Mouse (Mus musculus) heart, embryonic 10.5 days (tissue): Measurements from ENCODE around the gene Cct4. TPM values are rescaled to one million over a fixed set of nuclear protein-coding genes. Genes with fewer than 3 reads are reported as not detected.
A peak's percentile ranks its signal among the peaks of the same experiment; 100 is the strongest.

Experiments used
- DNase-seq: peaks from one replicate; pipeline ENCODE4 v3.0.0-alpha.2; 2017; ENCODE audit warnings: low spot score
- H3K27ac ChIP-seq: fragments of 300-500 bp; sonication (generic); 2 replicates; pipeline ENCODE4 v1.5.1; 2016; ENCODE audit warnings: mild to moderate bottlenecking
- H3K27me3 ChIP-seq: fragments of 300-500 bp; sonication (generic); 2 replicates; pipeline ENCODE4 v1.6.1; 2016; ENCODE audit warnings: mild to moderate bottlenecking; ENCODE audit not compliant: poor library complexity, insufficient read depth, severe bottlenecking
- H3K36me3 ChIP-seq: fragments of 300-500 bp; sonication (generic); 2 replicates; pipeline ENCODE4 v1.6.1; 2016; ENCODE audit warnings: mild to moderate bottlenecking, moderate library complexity
- H3K4me1 ChIP-seq: fragments of 300-500 bp; sonication (generic); 2 replicates; pipeline ENCODE4 v1.6.1; 2016; ENCODE audit warnings: mild to moderate bottlenecking
- H3K4me3 ChIP-seq: fragments of 300-500 bp; sonication (generic); 2 replicates; pipeline ENCODE4 v1.5.1; 2016; ENCODE audit warnings: mild to moderate bottlenecking, moderate library complexity
- H3K9me3 ChIP-seq: fragments of 300-500 bp; sonication (generic); 2 replicates; pipeline ENCODE4 v1.6.1; 2016; ENCODE audit warnings: mild to moderate bottlenecking, moderate library complexity
- WGBS: fragments of 180-500 bp; shearing (Covaris S2); methylation state at CpG from one replicate; pipeline ENCODE4 v1.1.7; 2016; 5-methylcytosine and 5-hydroxymethylcytosine counted together
- polyA plus RNA-seq: library from polyadenylated mRNA; unstranded; fragments of >200 nt; fragmentation: Nextera tagmentation; extraction: Ambion mirVana; gene quantifications from 2 replicates; pipeline ENCODE4 v1.2.1, GENCODE M21; 2016

The Cct4 gene
- polyA plus RNA-seq, result 292 and 340 TPM in 2 replicates

GRCm38 (mm10) chr11:22990393-22991126 is at the start of gene Cct4:
Cct4 (plus strand) TSS chr11:22990519.
- under 1% methylated on average over 66 of the region's 66 CpGs for WGBS
- peak; percentile 98 for DNase-seq
- H3K4me3 ChIP-seq, result peak within 1 kb of the TSS; percentile 98

DNA sequence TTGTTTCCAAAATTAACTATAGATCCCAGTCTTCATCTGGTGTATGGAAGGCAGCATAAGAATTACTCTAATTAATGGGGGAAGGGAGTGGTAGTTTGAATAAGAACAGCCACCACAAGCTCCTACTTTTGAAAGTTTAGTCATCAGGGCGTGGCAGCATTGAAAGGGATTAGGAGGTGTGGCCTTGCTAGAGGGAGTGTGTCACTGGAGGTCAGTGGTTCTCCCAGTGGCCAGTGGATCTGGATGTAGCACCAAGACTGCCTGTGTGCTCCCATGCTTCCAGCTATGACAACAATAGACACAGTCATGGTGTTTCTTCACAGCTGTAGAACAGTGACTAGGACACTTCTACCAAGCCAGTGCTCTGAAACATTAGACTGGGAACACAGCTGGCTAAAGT is 41.2 kb upstream of the Cct4 start:
- no peaks in the 10 kb centered on the region for H3K9me3 ChIP-seq
- H3K27ac ChIP-seq, result no peak overlapping the region
- H3K27me3 ChIP-seq, result no peaks in the 10 kb centered on the region
- peak; percentile 60 for DNase-seq
- H3K4me1 ChIP-seq, result no peaks in the 10 kb centered on the region
- no peaks in the 10 kb centered on the region; the same call in 1 of the 2 replicates for H3K36me3 ChIP-seq
- WGBS, result 82% methylated on average over 1 of the region's 1 CpGs
- no peak overlapping the region for H3K4me3 ChIP-seq

More at GRCm38 (mm10) chr11:22990393-22991126, at the start of gene Cct4:
- peaks cover 10% of the 10 kb centered on the region for H3K4me1 ChIP-seq
- H3K36me3 ChIP-seq, result peaks cover 25% of the 10 kb centered on the region
- no peaks in the 10 kb centered on the region for H3K27me3 ChIP-seq
- no peaks in the 10 kb centered on the region for H3K9me3 ChIP-seq
- H3K27ac ChIP-seq, result peak within 1 kb of the TSS; percentile 99

GRCm38 (mm10) chr11:22950131-22950530 is 40.2 kb upstream of the Cct4 start:
- peak; percentile 43 for DNase-seq
- Histone ChIP-seq H3K9me3 (no peaks in the 10 kb centered on the region), H3K36me3 (no peaks in the 10 kb centered on the region; the same call in 1 of the 2 replicates), H3K27me3 (no peaks in the 10 kb centered on the region), H3K4me1 (no peaks in the 10 kb centered on the region), H3K4me3 (no peak overlapping the region), H3K27ac (no peak overlapping the region)
- 81% methylated on average over 6 of the region's 6 CpGs for WGBS

GRCm38 (mm10) chr11:22952668-22953067 is 37.7 kb upstream of the Cct4 start:
- H3K9me3 ChIP-seq, result no peaks in the 10 kb centered on the region
- H3K4me3 ChIP-seq, result no peak overlapping the region
- 85% methylated on average over 7 of the region's 7 CpGs for WGBS
- peak; percentile 16 for DNase-seq
- no peak overlapping the region for H3K27ac ChIP-seq
- no peaks in the 10 kb centered on the region for H3K27me3 ChIP-seq
- no peaks in the 10 kb centered on the region for H3K4me1 ChIP-seq
- peaks cover 11% of the 10 kb centered on the region; the same call in 1 of the 2 replicates for H3K36me3 ChIP-seq

- no peaks in the 10 kb centered on the region for H3K9me3 ChIP-seq
- H3K27me3 ChIP-seq, result no peaks in the 10 kb centered on the region
- peaks cover 11% of the 10 kb centered on the region; the same call in 1 of the 2 replicates for H3K36me3 ChIP-seq
- DNase-seq, result peak; percentile 17
- H3K4me1 ChIP-seq, result no peaks in the 10 kb centered on the region
- WGBS, result 89% methylated on average over 6 of the region's 6 CpGs
- H3K27ac ChIP-seq, result no peak overlapping the region
- H3K4me3 ChIP-seq, result no peak overlapping the region
These were observed 34.0 kb upstream of the Cct4 start for GRCm38 (mm10) chr11:22956346-22956745.

GRCm38 (mm10) chr11:22956830-22957229 is 33.5 kb upstream of the Cct4 start:
- Histone ChIP-seq H3K36me3 (peaks cover 11% of the 10 kb centered on the region; the same call in 1 of the 2 replicates), H3K4me1 (no peaks in the 10 kb centered on the region), H3K4me3 (no peak overlapping the region), H3K9me3 (no peaks in the 10 kb centered on the region), H3K27me3 (no peaks in the 10 kb centered on the region), H3K27ac (no peak overlapping the region)
- WGBS, result 64% methylated on average over 4 of the region's 4 CpGs
- DNase-seq, result peak; percentile 74

GRCm38 (mm10) chr11:22957791-22958374 is 32.4 kb upstream of the Cct4 start:
- Histone ChIP-seq H3K4me1 (no peaks in the 10 kb centered on the region), H3K27me3 (no peaks in the 10 kb centered on the region), H3K36me3 (peaks cover 11% of the 10 kb centered on the region; the same call in 1 of the 2 replicates), H3K4me3 (no peak overlapping the region), H3K27ac (no peak overlapping the region), H3K9me3 (no peaks in the 10 kb centered on the region)
- WGBS, result 92% methylated on average over 4 of the region's 4 CpGs
- DNase-seq, result peak; percentile 54

DNA sequence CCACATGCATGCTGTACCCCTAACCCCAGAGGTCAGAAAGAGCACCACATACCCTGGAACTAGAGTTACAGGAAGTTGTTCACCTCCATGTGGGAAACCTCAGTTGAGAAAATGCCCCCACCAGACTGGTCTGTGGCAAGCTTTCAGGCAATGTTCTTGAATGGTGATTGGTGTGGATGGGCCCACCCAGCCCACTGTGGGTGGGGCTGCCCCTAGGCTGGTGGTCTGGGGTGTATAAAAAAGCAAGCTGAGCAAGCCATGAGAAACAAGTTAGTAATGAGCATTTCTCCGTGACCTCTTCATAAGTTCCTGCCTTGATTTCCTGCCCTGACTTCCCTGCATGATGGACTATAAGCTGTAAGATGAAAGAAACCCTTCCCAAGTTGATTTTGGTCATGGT is 28.2 kb upstream of the Cct4 start:
- Histone ChIP-seq H3K36me3 (peaks cover 11% of the 10 kb centered on the region), H3K9me3 (no peaks in the 10 kb centered on the region), H3K27ac (no peak overlapping the region), H3K4me1 (no peaks in the 10 kb centered on the region), H3K27me3 (no peaks in the 10 kb centered on the region), H3K4me3 (no peak overlapping the region)
- no peak for DNase-seq
- 96% methylated on average over 1 of the region's 1 CpGs for WGBS

GRCm38 (mm10) chr11:22964401-22964800 is 25.9 kb upstream of the Cct4 start:
- Histone ChIP-seq H3K27ac (no peak overlapping the region), H3K9me3 (no peaks in the 10 kb centered on the region), H3K27me3 (no peaks in the 10 kb centered on the region), H3K4me3 (no peak overlapping the region), H3K36me3 (peaks cover 24% of the 10 kb centered on the region), H3K4me1 (no peaks in the 10 kb centered on the region)
- no peak for DNase-seq
- 76% methylated on average over 4 of the region's 4 CpGs for WGBS

DNA sequence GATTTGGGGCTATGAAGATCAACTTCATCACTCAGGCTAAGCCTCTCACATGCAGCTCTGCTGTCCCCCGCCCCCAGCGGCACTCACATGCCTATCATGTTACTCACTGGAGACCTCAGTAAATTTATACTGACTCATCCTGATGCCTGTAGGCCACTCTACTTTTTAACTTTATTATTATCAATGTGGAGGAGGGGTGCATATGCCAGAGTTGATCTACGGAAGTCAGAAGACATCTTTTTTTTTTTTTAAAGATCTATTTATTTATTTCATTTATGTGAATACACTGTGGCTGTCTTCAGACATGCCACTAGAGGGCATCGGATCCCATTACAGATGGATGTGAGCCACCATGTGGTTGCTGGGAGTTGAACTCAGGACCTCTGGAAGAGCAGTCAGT is 24.8 kb upstream of the Cct4 start:
- 78% methylated on average over 4 of the region's 4 CpGs for WGBS
- Histone ChIP-seq H3K4me3 (no peak overlapping the region), H3K9me3 (no peaks in the 10 kb centered on the region), H3K27me3 (no peaks in the 10 kb centered on the region), H3K4me1 (no peaks in the 10 kb centered on the region), H3K27ac (no peak overlapping the region), H3K36me3 (peaks cover 24% of the 10 kb centered on the region)
- DNase-seq, result no peak

- H3K27ac ChIP-seq, result no peak overlapping the region
- peaks cover 18% of the 10 kb centered on the region for H3K9me3 ChIP-seq
- DNase-seq, result no peak
- H3K27me3 ChIP-seq, result no peaks in the 10 kb centered on the region
- WGBS, result 75% methylated on average over 6 of the region's 6 CpGs
- H3K4me3 ChIP-seq, result no peak overlapping the region
- peaks cover 5% of the 10 kb centered on the region; the same call in 1 of the 2 replicates for H3K4me1 ChIP-seq
- H3K36me3 ChIP-seq, result peaks cover 57% of the 10 kb centered on the region
These were observed 20.8 kb upstream of the Cct4 start for GRCm38 (mm10) chr11:22969486-22969885.

DNA sequence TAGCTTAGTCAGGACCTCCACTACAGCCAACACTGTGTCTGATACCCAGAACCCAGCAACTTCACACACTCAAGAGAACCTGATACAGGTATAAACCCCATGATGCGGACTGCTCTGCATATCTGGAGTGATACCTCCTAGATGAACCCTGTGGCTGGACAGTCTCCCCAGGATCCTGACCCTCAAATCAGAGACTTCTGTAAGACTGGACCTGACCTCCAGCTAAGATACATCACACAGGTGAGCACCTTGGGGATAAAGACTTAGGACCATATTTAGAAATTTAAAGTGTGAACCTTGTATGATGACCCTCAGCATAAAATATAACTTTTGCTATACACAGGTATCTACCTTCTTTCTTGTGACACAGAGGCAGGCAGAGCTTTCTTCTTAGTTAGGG is 19.8 kb upstream of the Cct4 start:
- WGBS, result 100% methylated on average over 1 of the region's 1 CpGs
- H3K4me3 ChIP-seq, result no peak overlapping the region
- H3K9me3 ChIP-seq, result peaks cover 18% of the 10 kb centered on the region

More for the DNA sequence above, 19.8 kb upstream of the Cct4 start:
- H3K27ac ChIP-seq, result no peak overlapping the region
- DNase-seq, result no peak
- peaks cover 8% of the 10 kb centered on the region for H3K4me1 ChIP-seq
- H3K36me3 ChIP-seq, result peaks cover 57% of the 10 kb centered on the region
- H3K27me3 ChIP-seq, result no peaks in the 10 kb centered on the region
